Mouse (Mus musculus) cerebral cortex, adult 2 months (tissue): ENCODE measurements around the gene Tox3.

Experiments
- WGBS: fragments of 180-500 bp; shearing (Covaris S2); methylation state at CpG from one replicate; pipeline ENCODE4 v1.1.7; 2018; 5-methylcytosine and 5-hydroxymethylcytosine counted together

Tox3 gene

DNA sequence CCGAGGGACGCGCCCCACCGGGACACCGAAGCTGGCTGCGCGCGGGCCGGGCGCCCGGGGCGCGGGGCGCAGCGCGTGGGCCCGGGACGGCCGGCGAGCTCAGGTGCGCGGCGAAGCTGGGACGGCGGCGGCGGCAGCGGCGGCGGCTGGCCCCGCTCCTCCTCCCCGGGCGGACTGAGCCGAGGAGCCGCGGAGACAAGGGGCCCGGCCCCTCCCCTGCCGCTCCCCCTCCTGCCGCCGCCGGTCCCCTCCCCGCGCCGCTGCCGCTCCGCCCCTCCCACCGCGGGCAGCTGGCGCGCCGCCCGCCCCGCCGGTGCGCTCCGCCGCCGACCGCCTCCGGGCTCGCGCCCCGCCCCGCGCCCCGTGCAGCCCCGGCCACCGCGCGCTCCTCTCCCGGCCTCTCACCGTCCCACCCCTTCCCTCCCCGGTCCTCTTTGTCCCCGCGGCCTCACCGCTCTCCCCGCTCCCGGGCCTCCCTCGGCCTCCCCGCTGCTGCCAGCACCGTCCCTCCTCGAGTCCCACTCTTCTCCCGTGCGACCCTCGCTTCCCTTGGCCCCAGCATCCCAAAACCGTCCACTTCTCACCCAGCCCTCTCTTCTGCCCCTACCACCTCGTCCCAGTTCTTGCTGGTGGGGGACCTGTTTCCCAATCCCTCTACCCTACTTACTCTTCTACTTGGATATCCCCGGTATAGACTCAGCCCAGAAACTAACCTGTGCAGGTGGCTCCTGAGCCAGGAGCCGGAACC, at the start of gene Tox3:
Gene Tox3, minus strand, starts transcription at position 166 of the 748 bp plus-strand sequence.
- 4% methylated on average over 79 of the region's 89 CpGs for WGBS

DNA sequence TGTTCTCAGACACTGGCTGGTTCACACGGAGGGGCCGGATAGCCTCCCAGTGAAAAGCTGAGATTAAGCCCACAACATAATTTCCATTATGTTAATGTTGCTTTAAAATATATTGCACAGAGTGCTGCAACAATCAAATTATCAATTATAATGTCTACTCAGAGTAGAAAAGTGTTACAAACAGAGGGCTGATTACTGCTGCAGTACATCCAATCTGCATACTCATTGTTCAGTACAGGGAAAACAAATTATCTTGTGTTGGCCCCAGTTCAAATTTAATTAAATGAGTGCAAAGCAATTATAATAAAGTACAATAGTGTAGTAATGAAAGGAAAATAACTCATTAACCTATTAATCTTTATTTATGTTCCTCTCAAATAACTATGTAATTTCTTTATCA, 44.5 kb upstream of the Tox3 start:
- WGBS = 50% methylated on average over 2 of the region's 2 CpGs

GRCm38 (mm10) chr8:90391483-90392074, 43.4 kb upstream of the Tox3 start:
- 67% methylated on average over 3 of the region's 3 CpGs for WGBS

DNA sequence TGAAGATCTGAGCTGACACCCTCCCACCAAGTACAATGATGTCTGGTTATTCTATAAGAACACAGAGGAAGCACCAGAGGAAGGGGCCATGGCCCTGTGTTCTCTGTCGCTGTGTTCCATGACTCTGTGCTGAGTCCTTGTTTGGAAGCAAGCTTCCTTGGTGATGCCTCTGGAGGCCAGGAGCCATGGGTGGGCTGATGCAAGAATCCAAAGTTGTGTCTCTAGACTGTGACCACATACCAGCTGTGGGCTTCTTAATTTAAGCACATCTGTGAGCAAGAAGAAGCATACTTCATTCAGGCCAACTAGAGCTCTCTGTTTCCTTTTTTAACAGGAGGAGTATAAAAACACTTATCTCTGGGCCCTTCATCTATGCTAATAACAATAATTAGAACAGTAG, 42.7 kb upstream of the Tox3 start:
- WGBS = 97% methylated on average over 1 of the region's 1 CpGs

DNA sequence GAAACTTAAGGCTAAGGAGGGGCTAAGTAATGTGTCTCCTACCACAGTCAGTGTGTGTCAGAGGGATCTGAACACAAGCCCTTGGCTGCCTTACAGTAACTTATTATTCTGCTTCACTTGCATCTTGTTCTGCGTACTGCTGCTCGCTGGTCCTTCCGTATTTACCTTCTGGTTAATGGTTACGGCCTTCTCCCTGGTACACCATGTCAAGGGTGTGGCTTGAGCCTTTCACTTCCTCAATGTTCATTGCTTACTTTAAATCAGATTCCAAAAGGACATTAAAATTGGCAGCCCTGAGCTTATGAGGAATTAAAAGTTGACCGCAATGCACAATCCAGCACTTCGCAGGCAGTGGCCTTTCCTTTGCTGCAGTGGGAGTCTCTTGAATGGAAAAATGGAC, 30.9 kb upstream of the Tox3 start:
- 95% methylated on average over 6 of the region's 6 CpGs for WGBS

GRCm38 (mm10) chr8:90378036-90378435, 29.9 kb upstream of the Tox3 start:
- WGBS = 94% methylated on average over 3 of the region's 3 CpGs

DNA sequence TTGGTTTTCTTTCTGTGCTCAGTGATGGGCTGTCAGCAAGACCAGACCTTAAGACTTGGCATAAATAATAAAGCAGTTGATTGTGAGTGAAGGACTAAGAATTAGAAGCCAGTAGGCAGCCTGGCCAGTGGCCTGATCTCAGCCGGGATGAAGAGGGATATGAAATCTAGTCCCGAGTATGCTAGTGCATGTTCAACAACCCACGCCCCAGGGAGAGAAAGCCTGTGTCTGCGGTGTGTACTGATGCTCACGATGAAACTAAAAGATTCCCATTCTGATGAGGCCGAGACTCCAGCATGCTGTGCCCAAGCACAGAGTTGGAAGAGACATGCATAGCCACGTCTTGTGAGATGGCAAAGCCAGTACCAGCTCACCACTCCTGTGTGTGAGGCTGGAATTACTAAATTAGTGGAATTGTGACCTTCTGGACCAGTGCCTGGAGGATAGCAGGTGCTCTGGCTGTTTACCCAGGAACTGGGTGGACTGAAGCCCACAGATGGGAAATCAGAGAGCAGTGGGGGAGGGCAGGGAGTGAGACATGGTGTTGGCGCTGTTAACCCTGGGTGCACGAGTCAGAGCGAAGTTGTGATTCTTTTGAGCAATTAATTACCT, 23.6 kb upstream of the Tox3 start:
- WGBS = 67% methylated on average over 10 of the region's 10 CpGs

DNA sequence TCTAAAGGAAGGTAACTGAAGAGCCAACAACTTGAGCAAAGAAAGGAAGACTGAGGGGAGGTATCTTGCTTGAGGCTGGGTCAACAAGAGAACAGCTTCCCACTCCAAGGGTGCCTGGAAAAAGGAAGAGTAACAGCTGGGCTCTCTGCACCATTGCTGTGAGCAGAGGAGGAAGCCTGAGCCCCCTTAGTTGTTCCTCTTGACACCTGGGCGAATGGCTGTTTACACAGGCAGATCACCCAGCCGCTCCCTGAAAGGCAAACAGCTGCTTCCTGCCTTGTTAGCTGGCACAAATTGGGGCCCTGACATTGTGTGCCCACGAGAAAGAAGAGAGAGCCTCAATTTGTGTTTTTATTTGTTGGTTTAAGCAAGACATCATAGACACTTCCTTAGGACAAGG, 21.7 kb upstream of the Tox3 start:
- WGBS = 81% methylated on average over 3 of the region's 3 CpGs

DNA sequence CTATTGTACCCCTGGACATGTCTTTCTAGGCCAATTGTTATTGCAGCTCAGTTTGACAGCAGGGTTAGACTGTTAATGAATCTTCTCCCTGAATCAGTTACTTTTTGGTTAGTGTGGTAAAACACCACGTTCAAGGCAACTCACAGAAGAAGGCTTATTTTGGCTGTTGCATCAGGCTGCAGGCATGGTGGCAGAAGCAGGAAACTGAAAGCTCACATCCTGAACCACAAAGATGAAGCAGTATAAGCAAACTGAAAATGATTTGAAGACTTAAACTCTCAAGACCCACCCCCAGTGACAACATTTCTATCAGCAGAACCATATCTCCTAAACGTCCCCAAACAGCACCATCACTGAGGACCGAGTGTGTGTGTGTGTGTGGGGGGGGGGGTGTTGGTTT, 8.6 kb upstream of the Tox3 start:
- 64% methylated on average over 3 of the region's 3 CpGs for WGBS

DNA sequence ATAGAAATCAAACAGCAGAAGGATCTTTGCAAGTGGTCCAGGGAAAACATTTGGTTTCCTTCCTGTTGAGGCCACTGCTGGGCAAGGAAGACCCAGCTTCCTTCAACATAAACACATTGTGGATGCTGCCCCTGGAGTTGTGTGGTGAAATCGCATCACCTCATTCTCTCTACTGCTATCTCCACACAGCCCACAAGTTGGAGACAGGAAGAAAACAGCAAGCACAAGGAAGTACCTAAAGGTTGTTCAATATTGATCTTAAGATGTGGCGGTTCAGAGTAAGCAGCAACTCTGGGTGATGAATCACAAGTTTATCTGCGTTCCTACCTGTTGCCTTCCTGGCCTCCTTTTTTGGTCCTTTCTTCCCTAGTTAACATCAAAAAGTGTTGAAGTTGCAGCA, 6.6 kb upstream of the Tox3 start:
- WGBS = 83% methylated on average over 3 of the region's 3 CpGs

DNA sequence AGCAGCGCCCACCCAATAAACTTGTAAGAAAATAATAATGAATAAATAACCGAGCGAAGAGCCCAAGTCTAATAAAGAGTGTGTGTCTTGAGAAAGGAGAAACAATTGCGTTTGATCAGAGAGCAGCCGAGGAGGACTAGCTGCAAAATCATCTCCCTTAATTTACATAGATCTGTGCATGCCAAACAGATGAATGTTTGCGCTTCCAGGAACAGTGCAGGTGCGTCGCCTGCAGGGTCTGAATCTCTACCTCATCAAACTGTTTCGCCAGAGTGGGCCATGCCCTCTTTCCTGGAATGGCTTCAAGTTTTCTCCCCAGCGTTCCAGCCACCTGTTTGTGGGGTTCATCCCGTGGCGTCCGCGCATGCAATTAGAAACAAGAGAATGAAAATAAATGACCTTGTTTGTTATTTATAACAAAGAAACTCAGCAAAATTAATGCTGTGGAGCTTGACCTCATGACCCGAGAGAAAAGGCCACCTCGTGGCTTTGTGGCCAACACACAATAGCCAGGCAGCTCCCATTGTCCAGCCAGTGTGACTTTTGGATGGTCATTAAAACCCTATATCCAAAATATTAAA, 5.9 kb upstream of the Tox3 start:
- 48% methylated on average over 16 of the region's 16 CpGs for WGBS

- WGBS = 79% methylated on average over 2 of the region's 2 CpGs
These were observed 5.4 kb upstream of the Tox3 start for GRCm38 (mm10) chr8:90353499-90353898.

DNA sequence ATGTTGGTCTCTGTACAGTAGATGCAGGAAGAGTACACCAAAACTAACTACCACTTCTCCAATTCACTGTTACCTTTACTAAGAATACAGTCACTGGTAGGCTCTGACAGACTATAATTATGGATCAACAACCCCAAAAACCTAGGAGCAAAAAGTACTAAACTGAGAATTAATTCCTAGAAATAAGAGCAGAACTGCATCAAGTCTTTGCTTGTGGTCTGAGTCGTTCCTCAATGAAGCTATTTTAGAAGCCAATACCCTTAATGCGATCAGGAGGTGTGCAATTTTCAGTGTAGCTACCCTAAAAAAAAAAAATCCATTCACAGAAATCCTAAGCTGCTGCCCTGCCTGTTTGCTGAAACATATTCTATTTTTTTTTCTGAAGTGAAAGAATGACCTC, 4.8 kb upstream of the Tox3 start:
- 69% methylated on average over 2 of the region's 2 CpGs for WGBS

- 43% methylated on average over 13 of the region's 13 CpGs for WGBS
These were observed 1.8 kb upstream of the Tox3 start for GRCm38 (mm10) chr8:90349709-90350562.

GRCm38 (mm10) chr8:90348926-90349683, 962 bp upstream of the Tox3 start:
- WGBS = 43% methylated on average over 11 of the region's 11 CpGs

DNA sequence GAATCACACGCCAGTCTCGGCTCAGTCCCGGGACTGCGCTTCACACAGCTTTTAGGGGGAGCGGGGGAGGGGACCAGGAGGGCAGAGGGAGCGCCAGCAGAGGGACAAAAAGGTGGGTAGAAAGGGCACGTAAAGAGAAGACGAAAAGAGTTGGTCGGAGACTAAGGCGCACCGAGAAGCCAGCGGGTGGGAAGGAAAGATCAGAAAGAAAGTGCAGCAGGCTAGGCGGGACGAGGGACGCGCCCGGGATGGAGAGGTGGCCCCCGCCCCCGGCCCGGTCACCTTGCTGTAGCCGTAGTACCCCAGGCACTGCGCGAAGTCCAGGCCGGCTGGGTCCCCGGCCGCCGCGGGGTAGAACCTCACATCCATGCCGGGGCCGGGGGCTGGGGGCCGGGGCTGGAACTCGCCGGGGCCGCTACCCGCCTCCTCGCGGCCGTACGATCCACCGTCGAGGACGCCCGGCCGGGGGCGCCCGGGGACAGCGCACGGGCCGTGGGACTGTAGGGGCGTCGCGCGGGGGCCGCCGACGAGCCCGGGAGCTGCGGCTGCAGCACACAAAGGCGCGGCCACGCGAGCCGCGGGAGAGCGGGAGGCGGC, 464 bp downstream of the Tox3 start:
- WGBS = under 1% methylated on average over 59 of the region's 66 CpGs

DNA sequence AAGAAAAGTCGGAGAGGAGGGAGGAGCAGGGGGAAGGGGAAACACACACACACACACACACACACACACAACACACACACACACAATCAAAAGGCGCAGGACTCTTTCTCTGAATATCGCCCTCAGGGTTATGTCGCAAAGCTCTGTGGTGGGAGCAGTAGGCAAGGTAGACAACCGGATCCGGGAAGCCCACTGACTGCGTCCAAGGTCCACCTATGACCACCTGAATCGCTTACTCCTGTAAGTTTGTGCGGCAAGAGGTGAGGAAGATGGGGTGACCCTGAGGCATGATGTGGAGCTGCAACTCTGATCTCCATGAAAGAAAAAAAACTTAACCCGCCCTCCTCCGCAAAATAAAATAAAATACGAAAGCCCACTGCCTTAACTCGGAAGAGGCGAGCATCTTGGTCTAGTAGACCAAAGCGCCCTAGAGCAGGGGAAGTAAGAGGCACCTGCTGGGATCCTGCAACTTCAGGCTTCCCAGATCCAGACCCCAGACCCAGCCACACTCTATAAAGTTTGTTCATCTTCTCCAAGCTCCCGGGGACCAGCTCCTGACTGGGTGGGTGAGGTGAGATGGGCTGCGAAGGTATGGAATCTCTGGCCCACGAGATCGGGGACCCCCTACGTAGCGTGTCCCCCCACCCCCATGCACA, 1.1 kb downstream of the Tox3 start:
- 7% methylated on average over 21 of the region's 21 CpGs for WGBS

DNA sequence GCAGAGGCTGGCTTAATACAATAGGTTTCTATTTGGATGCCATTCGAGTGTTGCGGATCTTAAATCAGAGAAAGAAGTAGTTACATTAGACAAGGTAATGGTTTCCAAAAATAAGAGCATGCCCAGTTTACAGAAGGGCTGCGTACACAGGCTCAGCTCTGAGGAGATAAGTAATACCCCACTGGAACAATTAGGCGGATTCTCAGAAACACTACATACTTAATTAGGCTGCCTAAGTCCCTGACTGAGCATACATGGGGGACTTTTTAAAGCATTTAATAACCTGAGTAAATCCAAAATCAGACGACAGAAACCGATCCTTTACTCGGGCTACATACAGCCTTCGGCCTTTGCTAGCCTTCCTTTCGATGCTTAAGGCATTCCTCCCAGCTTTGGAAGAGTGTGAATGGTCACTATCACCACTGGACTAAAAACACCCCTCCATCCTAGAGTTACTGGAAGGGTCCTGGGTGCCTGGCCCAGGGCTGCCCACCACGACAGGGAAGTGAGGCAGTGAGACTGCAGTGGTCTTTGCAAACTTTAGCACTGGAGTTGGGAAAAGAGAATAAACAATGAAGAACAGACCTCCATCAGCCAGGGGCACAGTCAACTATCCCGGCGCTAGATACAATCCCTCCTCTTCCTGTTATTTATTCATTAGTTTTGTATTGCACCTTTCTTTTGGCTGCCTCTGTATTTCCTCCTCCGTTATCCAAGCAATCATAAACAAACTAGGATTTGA, 1.8 kb downstream of the Tox3 start:
- 51% methylated on average over 13 of the region's 13 CpGs for WGBS
